Mouse (Mus musculus): ENCODE measurements around the gene Mmp2. TPM values are rescaled to one million over a fixed set of nuclear protein-coding genes. Genes with fewer than 3 reads are reported as not detected.
A peak's percentile ranks its signal among the peaks of the same experiment; 100 is the strongest.

Gene Mmp2
- polyA plus RNA-seq, 1 experiment from 2014 or later = 256 TPM

DNA sequence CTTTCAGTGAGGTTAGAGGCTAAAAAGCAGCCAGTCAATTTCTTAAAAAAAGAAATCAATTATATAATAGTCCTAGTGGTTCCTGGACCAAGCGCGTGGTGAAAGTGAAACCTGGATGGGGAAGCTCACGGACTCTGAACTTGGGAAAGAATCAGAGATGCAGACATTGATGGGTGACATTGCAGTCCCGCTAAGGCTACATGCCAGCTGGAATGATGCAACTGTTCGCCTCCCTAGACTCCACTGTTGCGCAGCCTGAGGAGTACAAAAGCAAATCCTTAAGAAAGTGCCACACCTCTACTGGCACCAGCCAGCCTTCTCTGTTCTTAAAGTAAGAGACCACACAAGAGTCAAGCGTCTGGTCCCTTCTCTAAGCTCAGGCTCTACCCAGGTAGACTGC, 12.8 kb downstream of the Mmp2 start:
- WGBS = 84% methylated on average over 7 of the region's 7 CpGs
- no peak for ATAC-seq (ENCODE audit: insufficient number of reproducible peaks, insufficient read depth, low FRiP score, low TSS enrichment, low read depth)

GRCm38 (mm10) chr8:92846684-92847083, 19.6 kb downstream of the Mmp2 start:
- Histone ChIP-seq H3K36me3 (peaks cover 96% of the 10 kb centered on the region), H3K27me3 (no peaks in the 10 kb centered on the region), H3K4me3 (no peak overlapping the region), H3K9ac (no peak overlapping the region), H3K9me3 (no peaks in the 10 kb centered on the region), H3K27ac (peak overlapping the region; percentile 73), H3K4me1 (peaks cover 50% of the 10 kb centered on the region), H3K4me2 (0 out of 2 replicates have a peak overlapping the region, but pooled peaks have one; percentile 5)
- WGBS = 37% methylated on average over 3 of the region's 3 CpGs
- ATAC-seq (ENCODE audit: insufficient number of reproducible peaks, insufficient read depth, low FRiP score, low TSS enrichment, low read depth) = no peak

More for the DNA sequence above, 12.8 kb downstream of the Mmp2 start:
- peaks cover 98% of the 10 kb centered on the region for H3K36me3 ChIP-seq
- no peak overlapping the region for H3K9ac ChIP-seq
- no peak overlapping the region for H3K27ac ChIP-seq
- no peak overlapping the region for H3K4me2 ChIP-seq
- H3K4me1 ChIP-seq = peaks cover 7% of the 10 kb centered on the region
- no peak overlapping the region for H3K4me3 ChIP-seq
- H3K27me3 ChIP-seq = no peaks in the 10 kb centered on the region
- no peaks in the 10 kb centered on the region for H3K9me3 ChIP-seq

DNA sequence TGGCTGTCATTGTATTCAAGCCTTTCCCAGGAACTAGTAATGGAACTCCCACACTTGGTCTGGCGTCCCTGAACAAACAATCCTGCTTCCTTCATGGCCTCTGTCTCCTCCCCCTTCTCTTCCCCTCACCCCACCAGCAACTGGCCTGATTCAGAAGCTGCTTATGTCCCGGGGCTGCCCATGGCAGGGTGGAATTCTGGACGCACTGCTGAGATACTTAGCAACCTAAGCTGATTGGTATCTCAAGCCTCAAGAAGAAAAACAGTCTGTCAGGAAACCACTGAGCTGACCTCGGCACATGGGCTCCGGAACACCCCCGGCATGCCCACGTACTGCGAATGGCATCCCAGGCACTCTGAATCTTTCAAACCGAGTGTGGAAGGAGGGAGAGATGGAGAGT, 20.2 kb downstream of the Mmp2 start:
- Histone ChIP-seq H3K4me1 (peaks cover 50% of the 10 kb centered on the region), H3K27ac (peak overlapping the region; percentile 73; the same call in 1 of the 2 replicates), H3K4me3 (no peak overlapping the region), H3K9me3 (no peaks in the 10 kb centered on the region), H3K36me3 (peaks cover 94% of the 10 kb centered on the region), H3K9ac (no peak overlapping the region), H3K4me2 (peak overlapping the region; percentile 5; the same call in 1 of the 2 replicates), H3K27me3 (no peaks in the 10 kb centered on the region)
- ATAC-seq (ENCODE audit: insufficient number of reproducible peaks, insufficient read depth, low FRiP score, low TSS enrichment, low read depth) = no peak
- 46% methylated on average over 9 of the region's 9 CpGs for WGBS

- Histone ChIP-seq H3K36me3 (peaks cover 91% of the 10 kb centered on the region), H3K4me3 (no peak overlapping the region), H3K27me3 (no peaks in the 10 kb centered on the region), H3K4me2 (no peak overlapping the region), H3K27ac (peak overlapping the region; percentile 55), H3K9ac (no peak overlapping the region), H3K9me3 (no peaks in the 10 kb centered on the region), H3K4me1 (peaks cover 54% of the 10 kb centered on the region)
- WGBS = 51% methylated on average over 6 of the region's 6 CpGs
- ATAC-seq (ENCODE audit: insufficient number of reproducible peaks, insufficient read depth, low FRiP score, low TSS enrichment, low read depth) = no peak
These were observed 22.2 kb downstream of the Mmp2 start for GRCm38 (mm10) chr8:92849261-92849660.

- no peak overlapping the region for H3K4me2 ChIP-seq
- ATAC-seq (ENCODE audit: insufficient number of reproducible peaks, insufficient read depth, low FRiP score, low TSS enrichment, low read depth) = peak; percentile 35
- 61% methylated on average over 4 of the region's 4 CpGs for WGBS
- H3K27me3 ChIP-seq = no peaks in the 10 kb centered on the region
- H3K4me1 ChIP-seq = peaks cover 60% of the 10 kb centered on the region
- H3K36me3 ChIP-seq = peaks cover 81% of the 10 kb centered on the region
- peak overlapping the region; percentile 69; the same call in 1 of the 2 replicates for H3K27ac ChIP-seq
- H3K9me3 ChIP-seq = no peaks in the 10 kb centered on the region
- no peak overlapping the region for H3K9ac ChIP-seq
- no peak overlapping the region for H3K4me3 ChIP-seq
These were observed 23.1 kb downstream of the Mmp2 start for GRCm38 (mm10) chr8:92850239-92850638.

- H3K4me2 ChIP-seq = no peak overlapping the region
- H3K4me3 ChIP-seq = no peak overlapping the region
- no peak overlapping the region for H3K9ac ChIP-seq
- peaks cover 70% of the 10 kb centered on the region for H3K36me3 ChIP-seq
- H3K27ac ChIP-seq = no peak overlapping the region
- no peaks in the 10 kb centered on the region for H3K9me3 ChIP-seq
- peaks cover 57% of the 10 kb centered on the region for H3K4me1 ChIP-seq
- peaks cover 5% of the 10 kb centered on the region; the same call in 1 of the 2 replicates for H3K27me3 ChIP-seq
- ATAC-seq (ENCODE audit: insufficient number of reproducible peaks, insufficient read depth, low FRiP score, low TSS enrichment, low read depth) = no peak
- 85% methylated on average over 3 of the region's 3 CpGs for WGBS
These were observed 24.3 kb downstream of the Mmp2 start for GRCm38 (mm10) chr8:92851381-92851780.

GRCm38 (mm10) chr8:92853188-92853983, 26.3 kb downstream of the Mmp2 start:
- H3K27me3 ChIP-seq = peaks cover 7% of the 10 kb centered on the region; the same call in 1 of the 2 replicates
- H3K4me1 ChIP-seq = peaks cover 36% of the 10 kb centered on the region
- WGBS = 63% methylated on average over 18 of the region's 18 CpGs
- no peak overlapping the region for H3K4me2 ChIP-seq
- peaks cover 50% of the 10 kb centered on the region for H3K36me3 ChIP-seq
- no peak overlapping the region for H3K4me3 ChIP-seq
- H3K9ac ChIP-seq = no peak overlapping the region
- H3K9me3 ChIP-seq = no peaks in the 10 kb centered on the region
- no peak for ATAC-seq (ENCODE audit: insufficient number of reproducible peaks, insufficient read depth, low FRiP score, low TSS enrichment, low read depth)
- no peak overlapping the region for H3K27ac ChIP-seq

GRCm38 (mm10) chr8:92854673-92855072, 27.6 kb downstream of the Mmp2 start:
- no peak overlapping the region for H3K27ac ChIP-seq
- no peak overlapping the region for H3K9ac ChIP-seq
- WGBS = 83% methylated on average over 3 of the region's 3 CpGs
- peaks cover 7% of the 10 kb centered on the region; the same call in 1 of the 2 replicates for H3K27me3 ChIP-seq
- ATAC-seq (ENCODE audit: insufficient number of reproducible peaks, insufficient read depth, low FRiP score, low TSS enrichment, low read depth) = no peak
- peaks cover 24% of the 10 kb centered on the region for H3K4me1 ChIP-seq
- no peaks in the 10 kb centered on the region for H3K9me3 ChIP-seq
- H3K36me3 ChIP-seq = peaks cover 37% of the 10 kb centered on the region
- H3K4me3 ChIP-seq = peak overlapping the region; percentile 68
- H3K4me2 ChIP-seq = peak overlapping the region; percentile 83

DNA sequence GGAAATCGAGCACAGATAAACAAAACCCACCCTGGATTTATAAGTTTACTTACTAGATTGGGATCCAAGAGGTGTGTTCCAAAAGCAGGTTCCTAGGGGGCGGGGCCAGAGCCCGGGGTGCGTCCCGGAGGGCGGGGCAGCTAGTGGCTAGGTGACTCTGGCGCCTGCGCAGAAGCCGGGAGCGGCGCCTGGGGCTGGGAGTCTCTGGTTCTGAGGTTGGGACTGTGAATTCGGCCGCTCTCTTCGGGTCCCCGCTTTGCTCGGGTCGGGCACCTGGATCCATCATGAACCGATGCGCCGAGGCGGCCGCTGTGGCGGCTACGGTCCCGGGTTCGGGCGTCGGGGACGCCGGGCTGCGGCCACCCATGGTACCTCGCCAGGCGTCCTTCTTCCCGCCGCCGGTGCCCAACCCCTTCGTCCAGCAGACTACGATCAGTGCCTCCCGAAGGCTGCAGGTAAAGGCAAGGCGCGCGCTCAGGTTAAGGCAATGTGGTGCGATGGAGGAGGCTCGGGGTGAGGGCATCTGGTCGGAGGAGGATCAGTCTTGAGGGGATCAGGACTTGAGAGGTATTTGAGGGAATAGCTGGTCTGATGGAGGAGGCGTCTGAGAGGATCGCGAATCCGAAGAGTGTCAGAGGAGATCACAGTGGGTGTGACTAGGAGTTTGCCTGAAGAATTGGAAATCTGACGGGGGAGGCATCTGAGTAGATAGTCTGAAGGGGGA, 28.2 kb downstream of the Mmp2 start, which contains the start of gene Lpcat2:
TSS of gene Lpcat2 (plus strand) at position 169 of the 724 bp plus-strand sequence.
- WGBS = 1% methylated on average over 50 of the region's 50 CpGs
- H3K27me3 ChIP-seq = peaks cover 7% of the 10 kb centered on the region; the same call in 1 of the 2 replicates
- peak within 1 kb of the TSS; percentile 82 for H3K9ac ChIP-seq
- peak within 1 kb of the TSS; percentile 55; the same call in 1 of the 2 replicates for H3K27ac ChIP-seq
- ATAC-seq (ENCODE audit: insufficient number of reproducible peaks, insufficient read depth, low FRiP score, low TSS enrichment, low read depth) = peak; percentile 72
- H3K4me3 ChIP-seq = peak within 1 kb of the TSS; percentile 68
- no peaks in the 10 kb centered on the region for H3K9me3 ChIP-seq
- peak within 1 kb of the TSS; percentile 83 for H3K4me2 ChIP-seq
- peaks cover 17% of the 10 kb centered on the region for H3K4me1 ChIP-seq
- peaks cover 30% of the 10 kb centered on the region for H3K36me3 ChIP-seq

DNA sequence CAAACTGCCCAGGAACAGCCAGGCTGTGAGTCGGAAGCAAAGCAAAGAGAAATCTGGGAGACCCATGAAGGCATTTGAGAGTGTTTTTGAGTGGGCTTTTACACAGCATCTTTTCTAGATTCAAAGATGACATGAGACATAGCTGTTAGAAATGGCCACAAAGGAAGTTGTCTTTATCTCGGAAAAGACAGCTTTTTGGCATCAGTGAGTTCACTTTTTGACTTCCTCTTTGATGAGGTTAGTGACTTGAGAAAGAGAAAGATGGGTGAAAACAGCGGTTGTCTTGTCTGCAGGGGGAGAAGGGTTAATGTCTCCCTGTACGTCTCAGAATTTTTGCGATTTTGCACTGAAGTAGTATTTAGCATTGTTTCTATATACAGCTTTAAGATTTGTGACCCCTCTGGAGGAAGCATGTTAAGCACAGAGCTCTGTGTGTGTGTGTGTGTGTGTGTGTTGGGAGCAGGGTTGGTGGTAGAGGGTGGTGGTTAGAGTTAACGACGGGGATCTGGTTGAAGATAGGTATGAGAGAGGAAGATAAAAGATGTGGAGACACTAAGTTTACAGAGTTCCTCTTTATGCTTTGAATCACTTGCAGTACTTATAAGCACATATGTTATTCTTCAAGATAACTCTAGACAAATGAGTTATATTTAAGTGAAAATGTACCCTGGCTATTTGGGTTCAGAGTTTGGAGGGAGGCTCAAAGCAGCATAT, 29.3 kb downstream of the Mmp2 start:
- no peak for ATAC-seq (ENCODE audit: insufficient number of reproducible peaks, insufficient read depth, low FRiP score, low TSS enrichment, low read depth)
- Histone ChIP-seq H3K4me2 (peak overlapping the region; percentile 83), H3K27ac (no peak overlapping the region), H3K9me3 (no peaks in the 10 kb centered on the region), H3K27me3 (peaks cover 7% of the 10 kb centered on the region; the same call in 1 of the 2 replicates), H3K9ac (no peak overlapping the region; the same call in 1 of the 2 replicates), H3K4me3 (peak overlapping the region; percentile 68), H3K36me3 (peaks cover 21% of the 10 kb centered on the region), H3K4me1 (peaks cover 15% of the 10 kb centered on the region; the same call in 1 of the 2 replicates)
- 90% methylated on average over 7 of the region's 7 CpGs for WGBS

All from embryonic facial prominence, embryonic 13.5 days (tissue).